Mouse (Mus musculus): Measurements from ENCODE around the gene Btnl4. TPM values are rescaled to one million over a fixed set of nuclear protein-coding genes. Genes with fewer than 3 reads are reported as not detected.

Btnl4 gene
- 1 to 10 TPM; 2.7 to 3.6 TPM for total RNA-seq (2023)

DNA sequence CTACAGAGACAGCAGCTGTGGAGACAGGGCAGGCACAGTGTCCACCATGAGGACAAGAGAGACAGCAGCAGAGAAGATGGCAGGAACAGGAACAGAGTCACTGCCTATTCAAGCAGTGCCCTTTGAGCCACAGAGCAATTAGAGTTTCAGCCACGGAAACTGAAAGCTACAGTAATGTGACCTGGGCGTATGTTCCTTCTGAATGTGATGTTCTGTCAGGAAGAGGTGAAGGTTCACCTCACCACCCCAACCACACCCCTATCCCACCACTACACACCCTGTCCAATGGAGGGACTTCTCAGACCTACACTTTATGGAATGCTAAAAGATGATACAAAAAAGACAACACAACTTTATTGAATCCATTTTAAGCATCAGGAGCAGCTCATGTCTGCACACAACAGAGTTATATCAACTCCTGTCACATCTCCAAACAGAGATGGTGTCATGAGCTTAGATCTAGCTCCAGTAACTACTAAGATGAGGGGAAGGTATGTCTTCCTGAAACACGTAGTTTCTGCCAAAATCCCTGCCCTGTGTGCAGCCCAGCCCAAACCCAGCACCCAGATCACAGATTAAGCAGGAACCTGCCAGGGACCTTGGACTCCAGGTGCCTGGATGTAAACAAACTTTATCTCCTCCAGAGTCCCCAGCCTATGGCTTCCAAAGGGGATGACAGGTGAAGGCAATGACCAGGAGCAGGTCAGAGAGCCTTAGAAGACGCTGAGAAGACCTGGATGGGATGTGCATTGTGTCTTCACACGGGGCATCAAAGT is at the start of gene Btnl4:
TSS of gene Btnl4 (minus strand) at position 81 of the 776 bp plus-strand sequence.

GRCm38 (mm10) chr17:34517252-34517651 is 40.1 kb upstream of the Btnl4 start, which contains the start of gene Btnl6:
TSS of gene Btnl6 (minus strand) at chr17:34517352.

Other genes starting within 250 kb of the Btnl4 start
- gene H2-Ob, start 238.4 kb downstream of the Btnl4 start, total RNA-seq (2023), result 10 to 100 TPM; 17.9 to 22.0 TPM
- gene H2-Ab1, start 219.6 kb downstream of the Btnl4 start, total RNA-seq (2023), result 1,000 to 10,000 TPM; 2,645 to 2,891 TPM
- gene H2-Aa, start 189.5 kb downstream of the Btnl4 start, total RNA-seq (2023), result 1,000 to 10,000 TPM; 2,348 to 2,964 TPM
- gene H2-Eb1, start 171.5 kb downstream of the Btnl4 start, total RNA-seq (2023), result 1,000 to 10,000 TPM; 1,510 to 1,965 TPM
- 1 to 10 TPM; 2.3 TPM for gene H2-Eb2, start 151.7 kb downstream of the Btnl4 start, total RNA-seq (2023)
- gene Btnl2, start 122.5 kb downstream of the Btnl4 start, total RNA-seq (2023), result 1 to 10 TPM; 3.3 to 3.8 TPM
- gene Btnl1, start 100.2 kb downstream of the Btnl4 start, total RNA-seq (2023), result under 1 TPM; 0.45 to 0.58 TPM
- gene BC051142, start 78.5 kb downstream of the Btnl4 start, total RNA-seq (2023), result 1 to 10 TPM in 1 of 2 experiments, not detected in 1; 1.3 TPM
- gene Btnl6, start 40.0 kb upstream of the Btnl4 start, total RNA-seq (2023), result 1 to 10 TPM; 2.4 to 2.8 TPM
- 1 to 10 TPM; 1.2 to 1.4 TPM for gene Notch4, start 87.0 kb upstream of the Btnl4 start, total RNA-seq (2023)
- 100 to 1,000 TPM; 180 to 199 TPM for gene Gpsm3, start 112.5 kb upstream of the Btnl4 start, total RNA-seq (2023)
- 10 to 100 TPM; 54.3 to 59.8 TPM for gene Pbx2, start 113.9 kb upstream of the Btnl4 start, total RNA-seq (2023)
- 1 to 10 TPM; 3.5 to 4.1 TPM for gene Ager, start 120.5 kb upstream of the Btnl4 start, total RNA-seq (2023)
- gene Rnf5, start 126.4 kb upstream of the Btnl4 start, total RNA-seq (2023), result 10 to 100 TPM; 41.0 to 43.3 TPM
- gene Agpat1, start 126.9 kb upstream of the Btnl4 start, total RNA-seq (2023), result 10 to 100 TPM; 53.8 to 60.2 TPM
- 1 to 10 TPM; 8.9 to 9.4 TPM for gene Egfl8, start 138.7 kb upstream of the Btnl4 start, total RNA-seq (2023)
- gene Ppt2, start 151.2 kb upstream of the Btnl4 start, total RNA-seq (2023), result 100 to 1,000 TPM; 117 to 128 TPM
- gene Prrt1, start 152.2 kb upstream of the Btnl4 start, total RNA-seq (2023), result 1 to 10 TPM in 1 of 2 experiments, under 1 TPM in 1; 0.79 to 1.2 TPM
- gene Fkbpl, start 167.4 kb upstream of the Btnl4 start, total RNA-seq (2023), result 1 to 10 TPM; 7.5 to 9.4 TPM
- 100 to 1,000 TPM in 1 of 2 experiments, 10 to 100 TPM in 1; 99.5 to 108 TPM for gene Atf6b, start 169.8 kb upstream of the Btnl4 start, total RNA-seq (2023)
- gene Tnxb, start 193.2 kb upstream of the Btnl4 start, total RNA-seq (2023), result under 1 TPM; 0.24 to 0.37 TPM

Measured in monocyte, adult 59 days (primary cell).